Mouse (Mus musculus) heart, postnatal 4 days (tissue): ENCODE data around the gene Proser2. TPM values are rescaled to one million over a fixed set of nuclear protein-coding genes. Genes with fewer than 3 reads are reported as not detected.

Source experiments
- DNase-seq: peaks from one replicate; pipeline ENCODE4 v3.0.0; 2021
- total RNA-seq, 2 experiments: library from RNA; stranded (reverse); gene quantifications; 2 replicates each; pipeline ENCODE4 v1.2.3; 2021

Gene Proser2
- total RNA-seq, result 10 to 100 TPM; 13.3 to 15.6 TPM

DNA sequence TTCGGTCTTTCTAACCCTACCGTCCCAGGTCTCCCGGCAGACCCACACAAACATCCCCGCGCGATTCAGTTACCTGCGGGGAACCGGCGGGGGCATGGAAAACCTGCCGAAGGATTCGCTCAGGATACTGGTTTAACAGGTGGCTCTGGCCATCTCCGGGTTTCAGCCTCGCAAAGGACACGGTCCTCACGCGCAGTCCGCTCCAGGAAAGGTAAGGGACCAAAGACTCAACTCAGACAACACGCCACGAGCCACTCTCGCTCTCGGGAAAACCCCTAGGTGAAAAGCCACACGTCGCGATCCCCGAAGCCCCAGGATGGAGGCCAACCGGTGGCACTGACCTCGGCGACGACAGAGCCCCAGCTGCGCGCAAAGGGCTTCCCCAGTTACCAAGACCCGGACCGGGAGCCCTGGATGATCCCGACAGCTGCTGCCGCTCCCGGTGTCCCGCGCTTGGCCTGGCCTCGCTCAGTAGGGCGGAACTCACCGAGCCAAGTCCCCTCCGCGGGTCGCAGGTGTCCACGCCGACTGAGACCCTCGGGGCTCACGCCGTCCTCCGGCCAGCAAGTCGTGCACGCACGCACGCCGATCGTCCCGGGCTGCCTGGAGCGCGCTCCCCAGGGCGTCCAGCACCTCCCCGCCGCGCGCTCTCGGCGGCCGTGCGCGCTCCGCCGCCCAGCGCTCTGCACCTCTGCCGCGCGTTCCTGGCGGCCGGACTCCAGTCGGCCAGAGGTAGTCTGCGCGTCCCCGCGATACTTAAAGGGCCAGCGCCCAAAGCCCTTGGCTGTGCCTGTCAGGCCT lies at the start of gene Proser2:
TSS of gene Proser2 (minus strand) at position 657 of the 801 bp plus-strand sequence.
- peak; percentile 87 for DNase-seq

DNA sequence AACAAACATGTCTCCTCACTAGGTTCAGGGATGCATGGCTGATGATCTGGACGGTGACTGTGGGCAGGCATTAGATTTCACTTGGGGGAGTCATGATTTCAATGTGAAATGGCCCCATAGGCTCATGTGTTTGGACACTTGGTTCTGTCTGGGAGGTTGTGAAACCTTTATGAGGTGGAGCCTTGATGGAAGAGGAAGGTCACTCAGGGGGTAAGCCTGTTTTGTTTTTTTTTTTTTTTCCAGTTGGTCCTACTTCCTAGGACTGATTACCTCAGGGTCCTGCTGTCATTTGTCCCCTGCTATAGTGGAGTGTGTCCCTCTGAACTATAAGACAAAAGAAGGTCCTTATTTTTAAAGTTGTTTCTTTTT lies 49.7 kb upstream of the Proser2 start:
- no peak for DNase-seq

DNA sequence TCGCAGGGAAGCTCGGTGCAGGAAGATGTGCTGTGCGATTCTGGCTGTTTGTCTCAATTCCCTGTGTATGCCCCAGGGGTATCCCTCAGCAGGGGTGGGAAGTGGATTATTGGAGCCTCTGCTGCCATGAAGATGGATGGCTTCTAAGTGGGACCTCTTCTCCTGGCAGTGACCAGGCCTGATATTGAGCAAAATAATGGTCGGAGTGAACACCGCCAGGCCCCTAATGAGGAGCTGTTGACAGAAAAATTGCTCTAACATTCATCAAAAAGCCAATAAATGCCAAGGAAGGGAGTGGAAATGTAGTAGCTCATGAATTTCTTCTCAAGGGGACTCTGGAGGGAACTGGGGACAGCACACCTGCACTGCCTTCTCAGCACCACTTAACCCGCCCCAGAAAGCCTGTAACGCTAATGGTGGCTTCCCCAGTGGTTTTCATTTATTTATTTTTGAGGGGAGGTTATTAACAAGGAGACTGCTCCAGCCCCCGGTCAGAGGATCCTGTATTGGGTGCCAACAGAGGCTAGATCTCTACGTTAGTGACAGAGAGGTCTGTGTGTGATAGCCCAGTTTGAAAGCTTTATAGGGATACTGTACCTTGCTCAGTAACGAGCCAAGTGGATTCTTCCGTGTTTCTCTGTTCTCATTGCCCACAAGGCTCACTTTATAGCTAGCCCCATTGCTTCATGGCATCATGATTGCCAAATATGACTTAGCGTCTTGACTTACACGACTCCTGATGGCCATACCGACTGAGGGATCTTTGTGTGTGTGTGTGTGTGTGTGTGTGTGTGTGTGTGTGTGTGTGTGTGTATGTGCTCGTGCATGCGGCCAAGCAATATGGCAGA lies 49.1 kb upstream of the Proser2 start:
- DNase-seq, result no peak

DNA sequence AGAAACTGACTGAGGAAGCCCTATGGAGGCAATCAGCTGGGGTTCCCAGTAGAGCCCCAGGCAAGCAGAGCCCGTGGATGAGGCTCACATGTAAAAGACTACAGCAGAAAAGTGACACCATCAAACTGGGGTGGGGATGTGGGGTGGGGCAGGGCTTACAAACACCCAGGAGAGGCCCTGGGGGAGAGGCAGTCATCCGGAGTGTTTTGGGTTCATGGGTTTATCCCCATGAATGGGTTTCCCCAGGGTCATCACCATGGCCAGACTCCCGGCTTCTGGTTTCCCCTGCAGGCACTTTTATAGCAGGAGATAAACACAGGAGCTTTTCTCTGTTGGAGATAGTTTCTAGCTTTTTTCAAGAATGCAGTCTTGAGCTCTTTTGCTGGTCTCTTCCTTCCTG lies 43.0 kb upstream of the Proser2 start:
- no peak for DNase-seq

DNA sequence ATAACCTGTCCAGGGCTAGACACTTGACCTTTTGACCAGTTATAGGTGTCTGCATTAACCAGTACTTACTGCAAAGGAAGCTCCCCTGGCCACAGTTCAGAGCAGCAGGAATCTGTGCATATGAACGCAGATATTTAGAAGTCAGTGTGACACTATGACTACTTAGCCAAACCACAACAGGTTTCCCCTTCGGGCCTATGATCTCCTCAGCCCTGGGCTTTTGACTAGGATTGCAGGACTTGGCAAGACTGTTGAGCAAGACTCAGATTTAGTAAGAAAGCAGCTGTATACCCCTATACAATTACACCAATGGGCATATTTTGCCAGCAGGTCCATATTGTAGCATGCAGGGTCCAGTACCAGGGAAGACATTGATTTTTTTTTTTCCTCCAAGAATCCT lies 38.5 kb upstream of the Proser2 start:
- DNase-seq, result no peak

DNA sequence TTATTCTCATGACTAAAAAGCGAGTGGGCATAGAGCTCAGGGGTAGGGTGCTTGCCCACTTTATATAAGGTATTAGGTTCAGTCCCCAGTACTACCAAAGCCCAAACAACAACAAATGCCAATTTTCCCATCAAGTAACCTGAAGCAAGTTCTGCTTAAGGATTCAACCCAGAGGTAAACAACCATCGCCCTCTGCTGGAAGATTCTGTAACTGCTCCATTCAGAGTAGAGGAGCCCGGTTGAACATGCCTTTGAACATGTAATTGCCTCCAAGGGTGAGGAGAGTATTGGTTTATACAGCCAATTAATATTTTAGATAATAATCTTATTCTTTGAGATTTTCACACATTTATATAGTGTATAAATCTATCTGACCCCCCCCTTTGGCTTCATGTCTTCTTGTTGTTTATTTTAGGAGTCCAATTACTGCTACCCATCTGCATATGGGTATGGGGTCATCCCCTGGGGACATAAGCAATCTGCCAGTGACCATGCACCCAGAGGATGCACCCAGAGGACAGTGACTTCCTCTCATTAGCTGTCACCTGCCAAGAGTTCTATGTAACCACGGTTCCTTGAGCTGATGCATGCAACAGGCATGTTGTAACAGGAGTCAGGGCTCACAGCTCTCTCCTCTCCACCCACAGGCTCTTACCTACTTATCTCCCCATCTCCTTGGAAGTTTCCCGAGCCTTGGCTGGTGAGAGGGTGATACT lies 38.0 kb upstream of the Proser2 start:
- DNase-seq, result peak; percentile 87

DNA sequence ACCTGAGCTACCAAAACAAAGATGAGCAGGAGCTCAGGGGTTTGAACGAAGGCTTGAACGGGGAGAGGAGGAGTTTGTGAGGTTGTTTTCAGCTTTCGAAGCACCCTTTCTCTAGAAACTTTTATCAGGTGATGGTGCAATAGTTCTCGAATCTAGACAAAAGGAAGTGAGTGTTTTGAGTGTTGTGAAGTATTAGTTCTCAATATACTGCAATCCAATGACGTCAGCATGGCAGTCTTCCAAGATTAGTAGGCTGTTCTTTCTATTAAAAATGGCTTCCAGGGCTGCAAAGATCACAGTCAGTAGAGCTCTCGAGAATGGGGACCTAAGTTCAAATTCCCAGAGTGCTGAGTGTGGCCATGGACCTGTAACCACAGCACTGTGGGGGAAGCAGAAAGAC lies 35.8 kb upstream of the Proser2 start:
- peak; percentile 42 for DNase-seq

DNA sequence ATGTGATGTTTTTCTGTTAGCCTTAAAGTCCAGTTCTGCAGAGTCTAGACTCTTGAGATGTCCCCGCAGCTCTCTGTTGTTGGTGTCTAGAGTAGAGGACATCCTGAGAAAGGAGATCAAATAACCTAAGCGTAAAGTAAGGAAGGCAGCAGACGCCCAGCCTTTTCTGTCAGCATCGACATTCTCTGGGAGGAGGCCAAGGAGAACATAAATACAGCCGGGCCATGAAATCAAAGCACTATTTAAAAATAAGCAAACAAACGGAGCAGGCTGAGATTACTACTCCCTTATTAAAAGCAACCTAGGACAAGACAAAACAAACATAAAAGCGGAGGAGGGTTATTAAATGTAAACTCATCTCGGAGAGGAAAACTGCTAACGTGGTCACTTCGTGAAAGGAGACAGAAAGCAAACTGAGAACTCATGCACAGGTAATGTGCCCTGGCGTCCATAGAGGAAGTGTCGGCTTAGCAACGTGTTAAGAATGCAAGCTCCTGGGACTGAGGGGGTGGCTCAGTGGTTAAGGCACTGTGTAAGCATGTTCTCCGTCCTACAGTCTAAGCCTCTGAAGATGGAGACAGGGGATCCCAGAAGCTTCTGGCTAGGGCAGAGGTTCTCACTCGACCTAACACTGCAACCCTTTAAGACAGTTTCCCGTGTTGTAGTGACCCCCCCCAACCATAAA lies 34.7 kb upstream of the Proser2 start:
- DNase-seq, result no peak

DNA sequence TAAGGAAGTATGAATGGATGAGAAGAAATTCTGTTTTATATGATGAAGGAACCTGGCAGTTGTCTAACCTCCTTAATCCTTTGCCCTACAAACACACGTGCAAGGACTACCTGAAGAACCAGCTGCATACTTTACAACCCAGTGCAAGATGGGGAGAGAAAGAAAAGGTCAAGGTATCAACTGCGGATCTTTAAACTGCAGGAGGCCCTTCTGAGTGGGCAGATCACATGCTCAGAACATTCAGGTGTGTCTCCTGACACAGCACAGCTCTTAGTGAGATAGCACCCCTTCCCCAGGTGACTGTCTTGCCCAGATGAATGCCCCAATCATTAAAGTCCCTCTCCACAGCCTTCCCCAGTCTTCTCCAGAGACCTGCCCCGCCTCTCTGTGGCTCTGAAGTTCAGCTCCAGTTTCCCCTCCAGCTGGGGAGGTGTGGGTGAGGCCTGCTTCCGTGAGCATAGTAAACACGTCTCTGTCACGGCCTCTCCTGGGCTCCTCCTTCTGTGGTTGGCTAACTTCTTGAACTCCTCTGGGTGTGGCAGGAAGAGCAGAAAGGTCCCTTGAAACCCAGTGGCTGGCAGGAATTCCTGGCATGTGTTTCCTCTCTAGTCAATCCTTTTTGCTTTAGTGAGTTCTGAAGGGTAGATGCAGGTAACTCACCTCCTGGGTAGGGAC lies 32.5 kb upstream of the Proser2 start:
- no peak for DNase-seq

DNA sequence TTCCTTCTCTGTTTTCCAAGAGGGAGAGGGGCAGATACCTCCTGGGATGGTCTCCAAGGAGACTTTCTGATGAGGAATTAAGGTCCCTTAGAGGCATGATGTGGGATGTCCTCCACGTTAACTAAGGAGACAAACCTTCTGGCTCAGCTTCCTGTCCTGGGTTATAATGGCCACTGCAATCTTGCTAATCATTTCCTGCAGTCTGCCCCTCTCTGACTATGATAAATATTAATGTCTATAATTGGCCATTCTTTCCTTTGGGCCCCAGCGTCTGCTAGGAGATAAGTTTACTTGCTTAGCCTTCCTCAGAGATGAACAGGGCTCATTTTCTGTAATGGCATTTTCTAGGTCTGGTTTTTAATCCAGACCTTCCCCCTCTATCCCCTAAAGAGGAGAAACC lies 29.7 kb upstream of the Proser2 start:
- no peak for DNase-seq

DNA sequence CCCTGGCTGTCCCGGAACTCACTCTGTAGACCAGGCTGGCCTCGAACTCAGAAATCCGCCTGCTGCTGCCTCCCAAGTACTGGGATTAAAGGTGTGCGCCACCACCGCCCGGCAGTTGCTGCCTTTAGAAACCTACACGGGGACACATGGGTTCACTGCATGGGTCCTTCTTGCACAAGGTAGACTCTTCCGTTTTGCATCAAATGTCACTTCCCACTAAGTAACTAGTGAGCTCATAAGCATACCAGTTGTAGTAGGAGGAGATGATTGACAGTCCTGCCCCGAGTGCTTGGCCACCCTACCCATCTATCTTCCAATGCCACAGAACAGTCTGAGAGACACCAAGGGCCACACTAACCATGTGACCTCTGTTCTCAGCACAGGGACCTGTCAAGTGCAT lies 29.2 kb upstream of the Proser2 start:
- DNase-seq, result no peak

DNA sequence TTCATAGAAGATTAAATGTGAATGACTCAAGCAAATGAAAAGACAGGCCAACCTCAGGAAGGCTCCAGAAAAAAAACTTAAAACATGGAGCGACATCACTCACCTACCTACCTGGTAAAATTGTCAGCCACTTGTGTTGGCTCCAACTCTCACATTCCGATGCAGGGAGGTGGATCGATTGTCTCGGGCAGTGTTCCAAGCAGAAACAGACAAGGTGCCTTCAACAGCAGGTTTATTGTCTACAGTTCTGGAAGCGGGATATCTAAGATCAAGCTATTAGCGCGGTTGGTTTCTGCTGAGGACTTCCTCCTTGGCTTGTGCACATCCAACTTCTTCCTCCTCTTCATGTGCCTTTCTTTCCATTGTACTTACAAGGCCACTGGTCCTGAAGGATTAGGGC lies 27.6 kb upstream of the Proser2 start:
- no peak for DNase-seq

DNA sequence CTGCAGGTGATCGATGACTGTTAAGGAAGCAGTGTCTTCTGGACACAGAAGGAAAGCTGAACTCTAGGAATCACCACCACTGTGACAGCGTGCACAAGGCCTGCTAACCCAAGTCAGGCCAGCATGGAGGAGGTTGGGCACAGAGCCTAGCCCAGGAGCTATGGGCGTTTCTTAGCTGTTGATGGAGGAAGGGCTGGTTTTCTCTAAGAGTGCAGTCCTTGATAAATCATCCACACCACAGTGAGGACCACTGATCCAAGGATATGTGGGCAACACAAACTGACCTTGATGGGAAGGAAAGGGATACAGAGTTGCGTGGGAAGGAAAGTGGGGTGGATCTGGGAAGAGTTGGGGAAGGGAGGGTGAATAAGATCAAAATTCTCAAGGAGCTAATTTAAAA lies 27.2 kb upstream of the Proser2 start:
- DNase-seq, result no peak

DNA sequence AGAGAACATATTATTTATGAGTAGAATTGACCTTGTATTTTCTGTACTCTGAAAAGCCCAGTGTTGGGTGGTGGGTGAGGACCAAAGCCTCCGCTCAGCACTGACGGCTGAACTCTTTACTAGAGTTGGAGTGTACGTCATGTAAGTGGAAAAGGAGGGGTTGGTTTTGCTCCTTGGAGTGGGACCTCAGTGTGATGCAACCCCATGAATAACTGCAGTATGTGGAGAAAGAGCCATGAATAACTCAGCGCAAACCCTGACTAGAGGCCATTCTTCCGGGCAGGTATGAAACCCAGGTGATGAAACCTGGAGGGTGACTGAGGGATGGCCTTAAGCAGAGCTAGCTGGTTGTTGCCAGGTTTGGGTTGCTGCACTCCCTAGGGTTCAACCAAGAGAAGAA lies 19.8 kb upstream of the Proser2 start:
- DNase-seq, result no peak

DNA sequence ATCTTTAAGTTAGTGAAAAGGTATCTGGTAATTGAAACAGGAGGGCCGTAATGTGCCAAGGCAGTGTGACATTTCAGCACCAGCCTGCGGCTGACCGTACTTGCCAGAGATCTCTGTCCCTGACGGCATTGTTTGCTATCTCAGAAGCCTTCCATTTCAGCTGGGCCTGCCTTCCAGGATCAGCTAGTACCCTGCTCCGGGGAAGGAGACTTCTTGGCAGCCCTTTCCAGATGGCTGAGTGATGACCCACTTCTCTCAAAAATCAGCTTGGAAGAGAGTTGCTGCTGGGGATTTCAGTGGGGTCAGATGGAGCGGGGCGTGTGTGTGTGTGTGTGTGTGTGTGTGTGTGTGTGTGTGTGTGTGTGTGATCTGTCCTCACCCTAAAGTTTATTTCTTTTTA lies 16.9 kb upstream of the Proser2 start:
- no peak for DNase-seq

DNA sequence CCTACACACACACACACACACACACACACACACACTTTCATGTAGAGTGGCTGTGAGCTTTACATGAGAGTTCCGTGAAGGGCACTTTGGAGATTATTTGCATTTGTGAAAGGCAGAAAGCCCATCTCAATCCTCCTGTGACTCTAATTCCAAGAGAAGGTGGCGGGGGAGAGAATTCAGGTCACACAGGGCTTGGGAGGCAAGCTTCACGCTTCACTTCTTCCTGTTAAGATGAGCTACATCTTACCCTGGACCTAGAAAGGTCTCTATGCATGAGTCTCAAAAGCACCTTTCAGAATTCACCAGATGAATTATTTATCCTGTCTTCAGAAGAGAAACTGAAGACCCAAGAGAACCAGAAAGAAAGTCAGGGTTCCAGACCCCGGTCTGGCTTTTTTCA lies 16.2 kb upstream of the Proser2 start:
- DNase-seq, result no peak

DNA sequence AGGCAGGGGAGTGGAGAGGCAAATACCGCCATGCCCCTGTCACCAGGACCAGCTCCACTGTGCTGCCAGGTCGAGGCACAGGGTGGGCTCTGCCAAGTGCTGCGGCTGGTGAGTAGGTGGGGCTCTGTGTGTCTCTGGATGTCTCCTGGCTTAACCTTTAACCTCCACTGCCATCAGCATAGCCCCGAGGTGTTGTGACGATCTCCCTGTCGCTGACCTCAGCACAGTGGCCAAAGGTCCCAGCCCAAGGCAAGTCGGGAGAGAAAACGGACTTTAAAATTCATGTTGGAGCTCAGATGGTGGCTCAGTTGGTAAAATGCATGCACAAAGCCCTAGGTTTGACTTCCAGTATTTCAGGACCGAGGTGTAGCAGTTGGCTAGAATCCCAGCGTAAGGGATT lies 15.6 kb upstream of the Proser2 start:
- DNase-seq, result no peak

DNA sequence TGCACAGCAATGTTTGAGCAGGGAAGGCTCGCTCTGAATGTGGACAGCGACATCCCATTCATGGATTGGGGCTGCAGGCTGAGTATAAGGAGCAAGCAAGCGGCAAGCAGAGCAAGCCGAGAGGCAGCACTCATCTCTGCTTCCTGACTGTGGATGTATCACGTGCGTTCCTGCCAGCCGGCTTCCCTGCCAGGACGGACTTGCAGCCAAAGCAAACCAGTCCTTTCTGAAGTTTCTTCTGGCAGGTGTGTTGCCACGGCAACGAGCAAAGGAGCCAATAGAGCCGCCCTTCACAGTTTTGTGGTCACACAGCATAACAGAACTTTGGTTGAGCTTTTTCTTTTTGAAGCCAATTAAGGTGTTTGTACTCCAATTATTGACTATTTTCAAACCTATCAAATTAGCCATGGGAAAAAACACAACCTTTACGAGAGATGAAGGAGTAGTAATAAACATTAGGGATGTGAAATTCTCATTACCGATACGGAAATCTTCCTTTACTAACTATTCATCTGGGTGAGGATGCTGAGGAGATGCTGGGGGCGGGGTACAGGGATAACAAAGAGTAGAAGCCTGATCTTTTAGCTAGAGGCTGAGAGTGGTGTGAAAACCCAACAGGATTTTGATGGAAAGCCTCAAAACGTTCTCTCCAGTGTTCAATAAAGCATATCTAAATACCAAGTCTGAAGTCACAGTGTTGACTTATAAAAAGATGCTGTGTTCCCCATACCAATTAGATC lies 13.1 kb upstream of the Proser2 start:
- no peak for DNase-seq

DNA sequence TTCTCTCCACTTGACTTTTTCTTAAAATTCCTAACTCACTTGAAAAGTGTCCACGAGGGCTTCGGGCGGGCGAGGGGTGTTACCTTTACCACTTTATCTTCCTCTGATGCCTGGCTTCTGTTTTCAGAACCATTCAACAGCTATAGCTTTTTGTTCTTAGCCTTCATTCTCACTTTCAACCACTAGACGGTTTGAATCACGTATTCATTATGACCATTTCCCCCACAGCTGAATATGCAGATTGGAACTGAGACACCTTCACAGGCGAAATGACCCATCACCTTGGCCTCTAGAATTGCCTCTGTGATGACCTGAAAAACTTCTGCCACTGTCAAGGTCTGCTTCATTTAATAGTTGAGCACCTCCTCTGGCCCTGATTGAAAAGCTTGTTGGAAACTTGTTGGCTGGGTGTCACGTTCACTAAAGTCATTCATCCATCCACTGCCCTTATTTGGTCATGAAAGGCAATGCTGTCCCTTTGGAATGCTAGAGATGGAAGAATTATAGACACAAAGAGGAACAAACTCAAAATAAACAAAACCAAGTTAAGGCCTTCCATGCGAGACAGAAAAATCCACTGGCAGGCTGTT lies 10.7 kb upstream of the Proser2 start:
- no peak for DNase-seq

DNA sequence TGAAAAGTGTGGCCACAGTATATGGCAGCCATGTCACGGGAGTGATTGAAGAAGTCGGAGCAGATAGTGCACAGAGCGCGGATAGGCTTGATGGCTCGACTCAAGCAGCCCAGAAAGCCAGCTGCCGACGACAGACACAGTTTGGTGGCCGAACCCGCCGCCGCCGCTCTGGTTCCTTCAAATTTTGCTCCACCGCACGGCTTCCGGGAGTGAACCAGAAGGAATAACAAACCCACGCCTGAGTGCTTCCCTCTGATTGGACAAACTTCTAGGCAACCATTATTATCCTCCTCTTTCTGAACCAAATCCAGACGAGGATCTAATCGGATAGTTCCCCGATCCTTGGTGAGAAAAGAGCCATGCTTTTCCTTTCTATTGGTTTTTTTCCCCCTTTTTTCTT lies 3.9 kb upstream of the Proser2 start:
- DNase-seq, result no peak

DNA sequence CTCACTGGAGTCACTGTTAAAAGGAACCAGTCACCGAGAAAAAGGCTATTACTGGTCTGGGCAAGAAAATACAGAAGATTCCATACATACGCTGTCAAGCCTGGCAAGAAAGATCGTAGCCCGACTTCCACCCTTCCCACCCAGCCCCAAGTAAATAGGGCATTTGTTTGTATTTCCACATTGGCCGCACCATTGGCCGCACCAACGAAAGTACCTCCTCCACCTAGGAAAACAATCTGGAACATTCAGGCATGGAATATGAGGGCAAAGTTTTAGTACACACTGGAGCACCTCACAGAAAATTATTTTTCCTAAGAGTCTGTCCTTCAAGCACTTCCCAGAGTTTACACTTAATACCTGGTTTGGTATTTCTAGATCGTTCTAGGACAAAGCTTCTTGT lies 1.1 kb downstream of the Proser2 start:
- no peak for DNase-seq
